Mouse (Mus musculus) retina, postnatal 7 days (tissue): ENCODE data around the gene Cmip.

Experiments used
- DNase-seq: peaks from one replicate; pipeline ENCODE4 v3.0.0-alpha.2; 2012; ENCODE audit warnings: low read depth, low spot score

The Cmip gene

GRCm38 (mm10) chr8:117498915-117499540, 242.2 kb downstream of the Cmip start:
- no peak for DNase-seq

- DNase-seq, result no peak
Observed at GRCm38 (mm10) chr8:117500232-117500823, 243.5 kb downstream of the Cmip start.

- no peak for DNase-seq
Observed at GRCm38 (mm10) chr8:117501323-117501722, 244.5 kb downstream of the Cmip start.

- DNase-seq, result no peak
Observed at GRCm38 (mm10) chr8:117503405-117504069, 246.7 kb downstream of the Cmip start.

GRCm38 (mm10) chr8:117507703-117508102, 250.8 kb downstream of the Cmip start:
- DNase-seq, result no peak
